Mouse (Mus musculus) mature B cell (primary cell): ENCODE data around the gene Dusp9.

Source experiments
- in situ Hi-C: fragments of 300-500 bp; cut with MboI; formaldehyde crosslinking; loops from 2 replicates; pipeline ENCODE4 v1.14.3; 2019

The Dusp9 gene

GRCm38 (mm10) chrX:73660284-73660665, 21.1 kb downstream of the Dusp9 start:
- in situ Hi-C loops = loop anchor here (25.0 kb wide), 1 partner anchor 623 kb away; the partner anchor contains the start of gene Pnma5

- in situ Hi-C loops = loop anchor here (25.0 kb wide), 1 partner anchor 626 kb away; the partner anchor contains the start of gene Pnma5
Measured at GRCm38 (mm10) chrX:73663143-73663542, 23.9 kb downstream of the Dusp9 start.

GRCm38 (mm10) chrX:73672031-73672431, 32.8 kb downstream of the Dusp9 start:
- in situ Hi-C loops = loop anchor here (25.0 kb wide), 1 partner anchor 635 kb away; the partner anchor contains the start of gene Pnma5

- in situ Hi-C loops = loop anchor here (25.0 kb wide), 1 partner anchor 636 kb away; the partner anchor contains the start of gene Pnma5
Measured at GRCm38 (mm10) chrX:73672879-73673618, 33.8 kb downstream of the Dusp9 start, which contains the start of gene Slc6a8. Slc6a8 (plus strand) TSS chrX:73673150.

- in situ Hi-C loops = loop anchor here (25.0 kb wide), 1 partner anchor 636 kb away; the partner anchor contains the start of gene Pnma5
Measured at GRCm38 (mm10) chrX:73673619-73673967, 34.4 kb downstream of the Dusp9 start.

GRCm38 (mm10) chrX:73673968-73674661, 34.9 kb downstream of the Dusp9 start:
- in situ Hi-C loops = loop anchor here (25.0 kb wide), 1 partner anchor 637 kb away; the partner anchor contains the start of gene Pnma5

GRCm38 (mm10) chrX:73675231-73675630, 36.0 kb downstream of the Dusp9 start:
- in situ Hi-C loops = no loop called here

GRCm38 (mm10) chrX:73676668-73677067, 37.4 kb downstream of the Dusp9 start:
- in situ Hi-C loops = no loop called here

- in situ Hi-C loops = no loop called here
Measured at GRCm38 (mm10) chrX:73684156-73684555, 44.9 kb downstream of the Dusp9 start.

GRCm38 (mm10) chrX:73684978-73685377, 45.8 kb downstream of the Dusp9 start:
- in situ Hi-C loops = no loop called here

GRCm38 (mm10) chrX:73685629-73686028, 46.4 kb downstream of the Dusp9 start:
- in situ Hi-C loops = no loop called here

- in situ Hi-C loops = no loop called here
Measured at GRCm38 (mm10) chrX:73690917-73691629, 51.9 kb downstream of the Dusp9 start.
